8 mouse cellular contexts compared by ENCODE assay signal in genomic region chr12:32819823-32820605, GRCm38 (mm10). TPM values are rescaled to one million over a fixed set of nuclear protein-coding genes. Genes with fewer than 3 reads are reported as not detected.
A peak's percentile ranks its signal among the peaks of the same experiment; 100 is the strongest.
DNase-seq lines count a peak whose midpoint lies in the region; ATAC-seq and TF ChIP-seq lines count a peak whose summit lies in the region.

No protein-coding gene starts in this region.

- peak; percentile 99 for DNase-seq in G1E (ENCODE audit: low spot score)
- peak; percentile 99 for DNase-seq in cerebellum, adult 18-20 months
- DNase-seq in heart, postnatal 36 days = peak; percentile 99
- DNase-seq in layer of hippocampus, adult 2 months (ENCODE audit: low spot score in 2 of 2) = peak; percentile 96 to 97
- peak; percentile 99 for DNase-seq in lung, embryonic 14.5 days
- DNase-seq in thymus, adult 2 months = peak; percentile 98

- intact Hi-C loops in heart, postnatal 36 days (cut with DNase I) = loop anchor here (5.0 kb wide), 4 partner anchors 53 to 132 kb away; partner anchors contain the start of gene Sypl

- TF ChIP-seq POLR2A in olfactory bulb, adult 2 months (IDR thresholded peaks at IDR 0.05; ENCODE audit: insufficient read depth, low read depth, low read length) = peak; percentile 63
- no peak; the same call in none of the 2 replicates for TF ChIP-seq POLR2A in thymus, adult 2 months (IDR thresholded peaks at IDR 0.05; ENCODE audit: control insufficient read depth, extremely low read depth, insufficient read depth, low read length, poor library complexity)

- peak overlapping the region; percentile 95 for H3K27ac ChIP-seq in forebrain, embryonic 16.5 days (ENCODE audit: low read length)
- peak overlapping the region; percentile 97 for H3K27ac ChIP-seq in layer of hippocampus, adult 2 months
- H3K27ac ChIP-seq in lung, embryonic 14.5 days (ENCODE audit: low read depth) = peak overlapping the region; percentile 99
- H3K27ac ChIP-seq in olfactory bulb, adult 2 months (ENCODE audit: insufficient read depth, low read depth, low read length) = peak overlapping the region; percentile 93
- H3K27ac ChIP-seq in thymus, adult 2 months (ENCODE audit: control insufficient read depth, insufficient read depth, low read length) = peak overlapping the region; percentile 6; the same call in 1 of the 2 replicates

- no peak for TF ChIP-seq CTCF in G1E (IDR thresholded peaks at IDR 0.05; ENCODE audit: low read depth, low read length)
- peak; percentile 28; the same call in 1 of the 2 replicates for TF ChIP-seq CTCF in layer of hippocampus, adult 2 months (conservative IDR thresholded peaks at IDR 0.05)
- TF ChIP-seq CTCF in lung, embryonic 14.5 days (IDR thresholded peaks at IDR 0.05; ENCODE audit: low read depth) = 0 out of 2 replicates have a peak, but pooled peaks have one; percentile 7
- TF ChIP-seq CTCF in olfactory bulb, adult 2 months (IDR thresholded peaks at IDR 0.05; ENCODE audit: insufficient read depth, low read depth, low read length) = no peak
- peak; percentile 45; the same call in 1 of the 2 replicates for TF ChIP-seq CTCF in thymus, adult 2 months (IDR thresholded peaks at IDR 0.05; ENCODE audit: borderline replicate concordance, control insufficient read depth, extremely low read depth, insufficient read depth, low read length, poor library complexity)

- peak overlapping the region; percentile 87 for H3K9ac ChIP-seq in forebrain, embryonic 16.5 days (replicated peaks; ENCODE audit: low read depth, low read length)
- peak overlapping the region; percentile 74 for H3K9ac ChIP-seq in lung, embryonic 14.5 days

- WGBS in forebrain, embryonic 16.5 days = under 1% methylated on average over 62 of the region's 80 CpGs
- under 1% methylated on average over 79 of the region's 80 CpGs for WGBS in lung, embryonic 14.5 days
- WGBS in olfactory bulb, adult 2 months = under 1% methylated on average over 80 of the region's 80 CpGs
- under 1% methylated on average over 64 of the region's 80 CpGs for WGBS in thymus, adult 2 months

- H3K4me3 ChIP-seq in G1E (ENCODE audit: low read depth, low read length) = peak overlapping the region; percentile 92
- peak overlapping the region; percentile 90 for H3K4me3 ChIP-seq in forebrain, embryonic 16.5 days (replicated peaks; ENCODE audit: low read length)
- peak overlapping the region; percentile 97 for H3K4me3 ChIP-seq in layer of hippocampus, adult 2 months
- H3K4me3 ChIP-seq in lung, embryonic 14.5 days (ENCODE audit: low read depth, low read length) = peak overlapping the region; percentile 80
- H3K4me3 ChIP-seq in olfactory bulb, adult 2 months (ENCODE audit: insufficient read depth, low read depth, low read length) = peak overlapping the region; percentile 95
- H3K4me3 ChIP-seq in thymus, adult 2 months (ENCODE audit: control insufficient read depth, insufficient read depth, low read length) = peak overlapping the region; percentile 92

- H3K9me3 ChIP-seq in G1E (replicated peaks) = no peaks in the 10 kb centered on the region
- H3K9me3 ChIP-seq in forebrain, embryonic 16.5 days (ENCODE audit: control insufficient read depth, low read length) = no peaks in the 10 kb centered on the region
- no peaks in the 10 kb centered on the region for H3K9me3 ChIP-seq in lung, embryonic 14.5 days (ENCODE audit: low read depth, low read length)

- H3K36me3 ChIP-seq in G1E (replicated peaks) = peaks cover 27% of the 10 kb centered on the region
- no peaks in the 10 kb centered on the region for H3K36me3 ChIP-seq in forebrain, embryonic 16.5 days (ENCODE audit: control insufficient read depth, insufficient read depth)
- peaks cover 5% of the 10 kb centered on the region for H3K36me3 ChIP-seq in lung, embryonic 14.5 days (ENCODE audit: insufficient read depth)
- no peaks in the 10 kb centered on the region for H3K36me3 ChIP-seq in thymus, adult 2 months (ENCODE audit: control insufficient read depth, insufficient read depth, low read length)

- H3K4me2 ChIP-seq in forebrain, embryonic 16.5 days (ENCODE audit: low read length) = peak overlapping the region; percentile 83
- H3K4me2 ChIP-seq in lung, embryonic 14.5 days = peak overlapping the region; percentile 76

- peak; percentile 93 for ATAC-seq in G1E (ENCODE audit: extremely low read depth, insufficient number of reproducible peaks, low FRiP score, poor library complexity, severe bottlenecking)
- peak; percentile 94 for ATAC-seq in forebrain, embryonic 16.5 days
- ATAC-seq in lung, embryonic 14.5 days (ENCODE audit: insufficient read depth) = peak; percentile 96

- peaks cover 29% of the 10 kb centered on the region for H3K4me1 ChIP-seq in G1E (ENCODE audit: insufficient read depth, low read depth, low read length)
- H3K4me1 ChIP-seq in forebrain, embryonic 16.5 days (replicated peaks; ENCODE audit: control insufficient read depth, insufficient read depth, low read length) = peaks cover 8% of the 10 kb centered on the region
- H3K4me1 ChIP-seq in lung, embryonic 14.5 days (ENCODE audit: insufficient read depth) = peaks cover 3% of the 10 kb centered on the region; the same call in 1 of the 2 replicates
- 0 out of 2 replicates have a peak, but pooled peaks cover 3% of the 10 kb centered on the region for H3K4me1 ChIP-seq in olfactory bulb, adult 2 months (ENCODE audit: control insufficient read depth, insufficient read depth, low read length)
- H3K4me1 ChIP-seq in thymus, adult 2 months (replicated peaks; ENCODE audit: control insufficient read depth, insufficient read depth, low read length) = peaks cover 5% of the 10 kb centered on the region; the same call in 1 of the 2 replicates

- H3K27me3 ChIP-seq in G1E (ENCODE audit: insufficient read depth, low read length) = peaks cover 4% of the 10 kb centered on the region
- H3K27me3 ChIP-seq in forebrain, embryonic 16.5 days (replicated peaks; ENCODE audit: control insufficient read depth, insufficient read depth, low read length) = no peaks in the 10 kb centered on the region
- no peaks in the 10 kb centered on the region for H3K27me3 ChIP-seq in lung, embryonic 14.5 days (ENCODE audit: insufficient read depth, low read length)
- H3K27me3 ChIP-seq in thymus, adult 2 months (ENCODE audit: control insufficient read depth, insufficient read depth, low read length) = no peaks in the 10 kb centered on the region

RNA-seq across cellular contexts. Expression of gene Nampt, which starts 0.7 kb away (rescaled TPM):
- total RNA-seq in G1E (2014; fragmentation: Nextera tagmentation) = 56.6 and 61.6 TPM in 2 replicates
- total RNA-seq in G1E (2017) = 108 and 116 TPM in 2 replicates
- 31.0 and 33.4 TPM in 2 replicates for polyA plus RNA-seq in G1E (2012)
- polyA plus RNA-seq in forebrain, embryonic 16.5 days (2015; fragmentation: Nextera tagmentation; extraction: Ambion mirVana) = 39.4 and 42.2 TPM in 2 replicates
- total RNA-seq in heart, postnatal 36 days (2021) = 100 to 1,000 TPM; 130 to 142 TPM
- 10 to 100 TPM; 41.3 to 42.9 TPM for total RNA-seq in layer of hippocampus, adult 2 months (2021)
- polyA plus RNA-seq in lung, embryonic 14.5 days (2014; fragmentation: Nextera tagmentation; extraction: Ambion mirVana) = 31.7 and 33.7 TPM in 2 replicates
- polyA plus RNA-seq in olfactory bulb, adult 2 months (2012; ENCODE audit: insufficient read depth, insufficient read length, low replicate concordance, missing spikeins) = not detected in 2 replicates
- 12.5 and 16.7 TPM in 2 replicates for polyA plus RNA-seq in thymus, adult 2 months (2012; rRNA removed)

Comparison
In these comparisons a context has a peak if more than half of its experiments do, and no peak if none do; other contexts are left out.
1. Peak in every context shown above with its lines: DNase-seq, ATAC-seq, H3K4me3 ChIP-seq and H3K27ac ChIP-seq.
2. CTCF ChIP-seq: peak in layer of hippocampus, adult 2 months (single experiment), lung, embryonic 14.5 days (single experiment) and thymus, adult 2 months (single experiment); none in G1E (single experiment) and olfactory bulb, adult 2 months (single experiment).
3. H3K27ac ChIP-seq: peak in every context shown above with its lines; median percentile 99 in lung, embryonic 14.5 days; 97 in layer of hippocampus, adult 2 months; 95 in forebrain, embryonic 16.5 days; 93 in olfactory bulb, adult 2 months; 6 in thymus, adult 2 months.
4. RNA of gene Nampt, which starts 0.7 kb away (polyA plus RNA-seq): 39.4 to 42.2 TPM in forebrain, embryonic 16.5 days, 31.0 to 33.4 TPM in G1E, 31.7 to 33.7 TPM in lung, embryonic 14.5 days and 12.5 to 16.7 TPM in thymus, adult 2 months; not detected in olfactory bulb, adult 2 months; every median in the first group is over 10 times any median in the second.